Mouse (Mus musculus) c-Kit-positive CD71-positive TER-119-negative erythroid progenitor cells, embryonic 14.5 days (primary cell): Measurements from ENCODE around the gene Fam160a1.
A peak's percentile ranks its signal among the peaks of the same experiment; 100 is the strongest.

Experiments
- DNase-seq: peaks from one replicate; pipeline ENCODE4 v3.0.0-alpha.2; 2013; ENCODE audit warnings: low read depth

The Fam160a1 gene

GRCm38 (mm10) chr3:85827283-85827682, 10.2 kb upstream of the Fam160a1 start:
- no peak for DNase-seq

- DNase-seq = no peak
These were observed 3.9 kb upstream of the Fam160a1 start for GRCm38 (mm10) chr3:85820839-85821548.

- DNase-seq = no peak
These were observed 2.2 kb upstream of the Fam160a1 start for GRCm38 (mm10) chr3:85819319-85819718.

GRCm38 (mm10) chr3:85814241-85814640, 2.9 kb downstream of the Fam160a1 start:
- DNase-seq = no peak

- DNase-seq = no peak
These were observed 3.7 kb downstream of the Fam160a1 start for GRCm38 (mm10) chr3:85813101-85814014.

GRCm38 (mm10) chr3:85812010-85812409, 5.1 kb downstream of the Fam160a1 start:
- no peak for DNase-seq

GRCm38 (mm10) chr3:85793166-85793565, 23.9 kb downstream of the Fam160a1 start:
- no peak for DNase-seq

GRCm38 (mm10) chr3:85789748-85790147, 27.3 kb downstream of the Fam160a1 start:
- DNase-seq = no peak

- no peak for DNase-seq
These were observed 30.6 kb downstream of the Fam160a1 start for GRCm38 (mm10) chr3:85786501-85786900.

- no peak for DNase-seq
These were observed 36.2 kb downstream of the Fam160a1 start for GRCm38 (mm10) chr3:85780906-85781305.

- DNase-seq = no peak
These were observed 36.8 kb downstream of the Fam160a1 start for GRCm38 (mm10) chr3:85780332-85780731.

- DNase-seq = no peak
These were observed 39.2 kb downstream of the Fam160a1 start for GRCm38 (mm10) chr3:85777841-85778240.

GRCm38 (mm10) chr3:85777356-85777755, 39.7 kb downstream of the Fam160a1 start:
- DNase-seq = no peak

GRCm38 (mm10) chr3:85776707-85777106, 40.4 kb downstream of the Fam160a1 start:
- DNase-seq = no peak

- DNase-seq = no peak
These were observed 41.0 kb downstream of the Fam160a1 start for GRCm38 (mm10) chr3:85776126-85776525.

GRCm38 (mm10) chr3:85773886-85774285, 43.2 kb downstream of the Fam160a1 start:
- DNase-seq = no peak

GRCm38 (mm10) chr3:85773425-85773824, 43.7 kb downstream of the Fam160a1 start:
- peak; percentile 10 for DNase-seq

GRCm38 (mm10) chr3:85764937-85765337, 52.2 kb downstream of the Fam160a1 start:
- DNase-seq = no peak

GRCm38 (mm10) chr3:85764008-85764834, 52.9 kb downstream of the Fam160a1 start:
- no peak for DNase-seq

GRCm38 (mm10) chr3:85757944-85758343, 59.1 kb downstream of the Fam160a1 start:
- DNase-seq = no peak

- no peak for DNase-seq
These were observed 59.7 kb downstream of the Fam160a1 start for GRCm38 (mm10) chr3:85757435-85757834.

GRCm38 (mm10) chr3:85749348-85749747, 67.7 kb downstream of the Fam160a1 start:
- no peak for DNase-seq
